Mouse (Mus musculus) G1E (cell line): ENCODE data around the gene Cobl.

ENCODE experiments used
- CTCF ChIP-seq: IDR thresholded peaks from 2 replicates; pipeline ENCODE4 v1.5.1; 2012; ENCODE audit warnings: low read depth, low read length, inconsistent platforms, mixed read lengths
- GATA1 ChIP-seq: IDR thresholded peaks from 2 replicates; pipeline ENCODE4 v1.6.1; 2012; ENCODE audit warnings: borderline replicate concordance, low read length, inconsistent platforms, mixed read lengths
- GATA2 ChIP-seq: IDR thresholded peaks from 2 replicates; pipeline ENCODE4 v1.6.1; 2012; ENCODE audit warnings: low read depth, low read length, inconsistent platforms, borderline replicate concordance
- POLR2AphosphoS5 ChIP-seq: IDR thresholded peaks from 2 replicates; pipeline ENCODE4 v1.6.1; 2012; ENCODE audit warnings: low read depth, low read length, inconsistent platforms; ENCODE audit not compliant: insufficient replicate concordance

DNA sequence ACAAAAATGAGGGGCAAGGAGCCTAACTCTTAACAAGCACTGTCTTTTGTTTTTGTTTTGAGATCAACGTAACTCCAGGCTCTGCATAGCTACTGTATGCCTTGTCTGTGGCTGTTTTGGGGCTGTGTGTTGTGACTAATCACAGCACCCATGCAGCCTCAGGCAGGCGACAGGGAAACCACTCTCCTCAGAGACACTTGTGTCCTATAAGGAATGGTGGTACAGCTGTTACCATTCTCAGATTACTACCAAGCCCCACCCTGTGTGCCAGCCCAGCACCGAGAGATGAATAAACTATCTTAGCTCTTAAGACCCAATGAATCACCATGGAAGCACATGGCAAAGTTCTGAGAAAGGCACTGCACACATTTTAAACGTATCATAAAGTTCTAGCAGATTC is 29.7 kb downstream of the Cobl start:
- TF ChIP-seq GATA1, result no peak
- TF ChIP-seq CTCF, result no peak
- no peak for TF ChIP-seq GATA2
- TF ChIP-seq POLR2AphosphoS5, result no peak
